In genomic region chr3:151771074-151771473, GRCm38 (mm10) we compare ENCODE assay signal across 9 mouse cellular contexts. TPM values are rescaled to one million over a fixed set of nuclear protein-coding genes. Genes with fewer than 3 reads are reported as not detected.
DNase-seq lines count a peak whose midpoint lies in the region; ATAC-seq and TF ChIP-seq lines count a peak whose summit lies in the region.
"Had no signal": no experiment of that assay in that cellular context is flagged by ENCODE, and none has a peak within 500 bp of the region (broad histone marks: within the 10 kb centered on the region; RNA-seq: fewer than 3 reads in every experiment).

No protein-coding gene starts in this region.

- POLR2A ChIA-PET in Patski (lab: Charles Lee): interaction anchor here (0.6 kb wide), 1 partner anchor 1657 kb away, joined by 3 read pairs; no protein-coding TSS in a partner anchor

- H3K27ac ChIP-seq in midbrain, embryonic 12.5 days (replicated peaks): no peak overlapping the region
- no peak overlapping the region for H3K27ac ChIP-seq in midbrain, embryonic 16.5 days (ENCODE audit: low read length)
- H3K27ac ChIP-seq in left cerebral cortex, adult 2 months: no peak overlapping the region
- H3K27ac ChIP-seq: heart, embryonic 13.5 days had no signal

- no peak overlapping the region for H3K9ac ChIP-seq in midbrain, embryonic 12.5 days (replicated peaks)
- H3K9ac ChIP-seq in midbrain, embryonic 16.5 days (ENCODE audit: low read depth, low read length): no peak overlapping the region
- H3K9ac ChIP-seq: heart, embryonic 13.5 days had no signal

- DNase-seq in Patski (ENCODE audit: low read depth, low spot score): no peak
- peak; percentile 35 for DNase-seq in c-Kit-positive CD71-negative TER-119-negative erythroid progenitor cells, embryonic 14.5 days (ENCODE audit: low read depth)
- peak; percentile 26 to 41 for DNase-seq in gastrocnemius, postnatal 4 days (ENCODE audit: low spot score in 2 of 2)
- DNase-seq in left cerebral cortex, adult 2 months (ENCODE audit: extremely low spot score in 1 of 2, low spot score in 2 of 2): peak; percentile 40 to 57
- DNase-seq in retina, embryonic 14.5 days (ENCODE audit: low spot score): peak; percentile 44
- DNase-seq in neural tube, embryonic 10.5 days (ENCODE audit: extremely low spot score, low spot score): no peak

- WGBS in midbrain, embryonic 12.5 days: 66% methylated on average over 3 of the region's 3 CpGs
- WGBS in midbrain, embryonic 16.5 days: 72% methylated on average over 3 of the region's 3 CpGs

- peak; percentile 62; the same call in 1 of the 2 replicates for ATAC-seq in midbrain, embryonic 12.5 days (ENCODE audit: low FRiP score, low read depth)
- ATAC-seq in midbrain, embryonic 16.5 days: no peak
- ATAC-seq in Patski: peak; percentile 73

- TF ChIP-seq CTCF in Patski (IDR thresholded peaks at IDR 0.05): peak; percentile 93
- peak; percentile 88 for TF ChIP-seq CTCF in left cerebral cortex, adult 2 months (IDR thresholded peaks at IDR 0.05)

- in situ Hi-C loops in Patski (cut with MboI; ENCODE audit: low pct_unique_long_range_greater_than_20kb): loop anchor here (5.0 kb wide), 2 partner anchors 54 to 321 kb away; no protein-coding TSS in a partner anchor

- H3K4me2 ChIP-seq in midbrain, embryonic 12.5 days (replicated peaks): no peak overlapping the region
- H3K4me2 ChIP-seq in midbrain, embryonic 16.5 days (ENCODE audit: low read length): no peak overlapping the region
- H3K4me2 ChIP-seq: heart, embryonic 13.5 days had no signal

- no peaks in the 10 kb centered on the region for H3K27me3 ChIP-seq in midbrain, embryonic 12.5 days
- H3K27me3 ChIP-seq in midbrain, embryonic 16.5 days (ENCODE audit: control insufficient read depth, insufficient read depth, low read depth, low read length): no peaks in the 10 kb centered on the region
- peaks cover 13% of the 10 kb centered on the region for H3K27me3 ChIP-seq in Patski
- H3K27me3 ChIP-seq: heart, embryonic 13.5 days had no signal

- intact Hi-C loops in left cerebral cortex, adult 2 months (cut with DNase I): loop anchor here (1.0 kb wide), 1 partner anchor 55 kb away; no protein-coding TSS in a partner anchor

- no peaks in the 10 kb centered on the region for H3K36me3 ChIP-seq in midbrain, embryonic 12.5 days
- no peaks in the 10 kb centered on the region for H3K36me3 ChIP-seq in midbrain, embryonic 16.5 days (ENCODE audit: control insufficient read depth, insufficient read depth, low read length)
- H3K36me3 ChIP-seq: heart, embryonic 13.5 days had no signal

- no peaks in the 10 kb centered on the region for H3K9me3 ChIP-seq in midbrain, embryonic 12.5 days
- no peaks in the 10 kb centered on the region for H3K9me3 ChIP-seq in midbrain, embryonic 16.5 days (replicated peaks; ENCODE audit: control insufficient read depth, low read length, poor library complexity, severe bottlenecking)
- H3K9me3 ChIP-seq: heart, embryonic 13.5 days had no signal

- H3K4me1 ChIP-seq in midbrain, embryonic 12.5 days: no peaks in the 10 kb centered on the region
- no peaks in the 10 kb centered on the region for H3K4me1 ChIP-seq in midbrain, embryonic 16.5 days (ENCODE audit: control insufficient read depth, insufficient read depth, low read length)
- H3K4me1 ChIP-seq: heart, embryonic 13.5 days had no signal

- CTCF ChIA-PET in Patski (lab: Charles Lee): interaction anchor here (0.7 to 4.3 kb wide), 13 partner anchors 15 to 337 kb away, joined by 3 to 122 read pairs (median 5); no protein-coding TSS in a partner anchor

- H3K4me3 ChIP-seq in midbrain, embryonic 12.5 days: no peak overlapping the region
- H3K4me3 ChIP-seq in midbrain, embryonic 16.5 days (ENCODE audit: low read depth, low read length): no peak overlapping the region
- no peak overlapping the region for H3K4me3 ChIP-seq in left cerebral cortex, adult 2 months
- H3K4me3 ChIP-seq: heart, embryonic 13.5 days had no signal

RNA-seq across cellular contexts. Expression of gene Ifi44l, which starts 8.4 kb away (rescaled TPM):
- not detected in 2 replicates for polyA plus RNA-seq in midbrain, embryonic 12.5 days (2016; fragmentation: Nextera tagmentation; extraction: Ambion mirVana)
- not detected in 2 replicates for polyA plus RNA-seq in midbrain, embryonic 16.5 days (2015; fragmentation: Nextera tagmentation; extraction: Ambion mirVana)
- polyA plus RNA-seq in Patski (2021): 3.8 TPM
- not detected for total RNA-seq in gastrocnemius, postnatal 4 days (2021)
- not detected for total RNA-seq in left cerebral cortex, adult 2 months (2021)
- polyA plus RNA-seq: heart, embryonic 13.5 days had no signal

RNA-seq across cellular contexts. Expression of gene Ifi44, which starts 21.3 kb away (rescaled TPM):
- 0.08 and 0.10 TPM in 2 replicates for polyA plus RNA-seq in midbrain, embryonic 12.5 days (2016; fragmentation: Nextera tagmentation; extraction: Ambion mirVana)
- 0.36 and 0.41 TPM in 2 replicates for polyA plus RNA-seq in midbrain, embryonic 16.5 days (2015; fragmentation: Nextera tagmentation; extraction: Ambion mirVana)
- polyA plus RNA-seq in Patski (2021): 0.58 TPM
- total RNA-seq in gastrocnemius, postnatal 4 days (2021): under 1 TPM; 0.12 to 0.29 TPM
- total RNA-seq in left cerebral cortex, adult 2 months (2021): not detected

Comparison
In these comparisons a context has a peak if more than half of its experiments do, and no peak if none do; other contexts are left out.
1. DNase-seq: peak in c-Kit-positive CD71-negative TER-119-negative erythroid progenitor cells, embryonic 14.5 days (single experiment), gastrocnemius, postnatal 4 days (2 of 2), left cerebral cortex, adult 2 months (2 of 2) and retina, embryonic 14.5 days (single experiment); none in Patski (single experiment) and neural tube, embryonic 10.5 days (single experiment).